Mouse (Mus musculus) forebrain, embryonic 15.5 days (tissue): ENCODE measurements at regions not wholly inside any gene's neighbourhood (a gene's known extent, or its start where the extent isn't known, plus 50 kb on each side); places are given as distances from the start of the nearest gene placed in this dataset.

ENCODE experiments used
- ATAC-seq: fragments of 200-750 bp; cut with Nextera tagmentation; replicated peaks from 2 replicates; pipeline ENCODE4 v1.8.0; 2017; ENCODE audit warnings: mild to moderate bottlenecking, moderate TSS enrichment, moderate library complexity
- H3K27ac ChIP-seq: fragments of 300-500 bp; sonication (generic); replicated peaks from 2 replicates; pipeline ENCODE4 v1.5.1; 2015; ENCODE audit warnings: mild to moderate bottlenecking, inconsistent platforms
- H3K27me3 ChIP-seq: fragments of 300-500 bp; sonication (generic); 2 replicates; pipeline ENCODE4 v1.6.1; 2015; ENCODE audit warnings: inconsistent platforms
- H3K36me3 ChIP-seq: fragments of 300-500 bp; sonication (generic); 2 replicates; pipeline ENCODE4 v1.6.1; 2015; ENCODE audit warnings: mild to moderate bottlenecking, inconsistent platforms
- H3K4me1 ChIP-seq: fragments of 300-500 bp; sonication (generic); 2 replicates; pipeline ENCODE4 v1.6.1; 2015; ENCODE audit warnings: inconsistent platforms
- H3K4me2 ChIP-seq: fragments of 300-500 bp; sonication (generic); replicated peaks from 2 replicates; pipeline ENCODE4 v1.6.1; 2015; ENCODE audit warnings: mild to moderate bottlenecking, inconsistent platforms
- H3K4me3 ChIP-seq: fragments of 300-500 bp; sonication (generic); 2 replicates; pipeline ENCODE4 v1.5.1; 2015; ENCODE audit warnings: mild to moderate bottlenecking, inconsistent platforms
- H3K9ac ChIP-seq: fragments of 300-500 bp; sonication (generic); replicated peaks from 2 replicates; pipeline ENCODE4 v1.6.1; 2015; ENCODE audit warnings: mild to moderate bottlenecking, inconsistent platforms
- H3K9me3 ChIP-seq: fragments of 300-500 bp; sonication (generic); 2 replicates; pipeline ENCODE4 v1.6.1; 2016; ENCODE audit warnings: inconsistent platforms
- whole genome bisulfite sequencing: fragments of 180-500 bp; shearing (Covaris S2); methylation state at CpG from one replicate; pipeline ENCODE4 v1.1.7; 2015; ENCODE audit warnings: mixed read lengths; 5-methylcytosine and 5-hydroxymethylcytosine counted together

- Histone ChIP-seq H3K36me3 (no peaks in the 10 kb centered on the region), H3K9me3 (no peaks in the 10 kb centered on the region), H3K27me3 (no peaks in the 10 kb centered on the region), H3K4me1 (peaks cover 14% of the 10 kb centered on the region), H3K4me2 (no peak overlapping the region), H3K4me3 (no peak overlapping the region), H3K9ac (no peak overlapping the region), H3K27ac (peak overlapping the region; percentile 75)
- WGBS = 5% methylated on average over 5 of the region's 5 CpGs
- ATAC-seq = no peak; the same call in 1 of the 2 replicates
These were observed 99.8 kb upstream of the Castor2 start for GRCm38 (mm10) chr5:133999698-134000097.

DNA sequence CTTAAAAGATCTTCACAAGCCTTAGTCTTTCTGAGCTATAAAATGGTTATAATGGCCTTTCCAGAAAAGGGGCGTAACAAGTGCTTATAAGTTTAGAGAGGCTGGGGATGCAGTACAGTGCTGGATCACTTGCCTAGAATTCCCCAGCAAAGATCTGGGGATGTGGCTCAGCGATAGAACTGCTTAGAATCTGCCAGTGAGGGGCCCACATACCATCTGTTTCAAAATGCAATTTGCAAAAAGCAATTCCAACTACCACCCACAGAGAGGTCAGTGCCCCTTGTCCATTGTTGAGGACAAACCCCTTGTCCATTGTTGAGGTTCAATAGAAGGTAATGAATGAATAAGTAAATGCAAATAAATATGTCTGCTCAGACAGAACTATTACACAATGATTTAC lies 107.5 kb upstream of the Castor2 start:
- Histone ChIP-seq H3K27ac (peak overlapping the region; percentile 71), H3K4me2 (no peak overlapping the region), H3K27me3 (no peaks in the 10 kb centered on the region), H3K4me1 (peaks cover 12% of the 10 kb centered on the region), H3K36me3 (no peaks in the 10 kb centered on the region), H3K9me3 (no peaks in the 10 kb centered on the region), H3K9ac (no peak overlapping the region), H3K4me3 (no peak overlapping the region)
- 22% methylated on average over 2 of the region's 2 CpGs for WGBS
- peak; percentile 35; the same call in 1 of the 2 replicates for ATAC-seq

DNA sequence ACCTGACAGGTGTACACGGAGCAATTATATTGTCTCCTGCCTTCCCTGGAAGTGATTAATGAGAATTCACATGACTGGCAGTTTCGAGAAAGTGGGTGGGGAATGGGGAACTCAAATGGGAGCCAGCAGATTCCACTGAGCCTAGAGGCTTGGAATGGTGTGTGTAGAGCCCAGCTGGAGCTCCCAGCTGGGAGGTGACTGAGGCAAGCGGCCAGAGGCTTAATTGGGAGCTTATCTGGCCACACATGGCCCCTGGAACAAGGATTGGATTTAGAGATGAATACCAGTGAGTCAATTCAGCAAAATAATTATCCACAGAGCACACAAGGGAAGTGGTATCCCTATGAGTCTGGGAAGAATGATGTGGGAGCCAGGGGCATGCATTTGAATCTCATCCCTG lies 108.0 kb upstream of the Castor2 start:
- no peaks in the 10 kb centered on the region for H3K36me3 ChIP-seq
- peak overlapping the region; percentile 71 for H3K27ac ChIP-seq
- no peak overlapping the region for H3K9ac ChIP-seq
- peaks cover 12% of the 10 kb centered on the region for H3K4me1 ChIP-seq
- H3K27me3 ChIP-seq = no peaks in the 10 kb centered on the region
- ATAC-seq = peak; percentile 90
- H3K4me3 ChIP-seq = no peak overlapping the region
- H3K4me2 ChIP-seq = no peak overlapping the region
- 1% methylated on average over 3 of the region's 3 CpGs for WGBS
- no peaks in the 10 kb centered on the region for H3K9me3 ChIP-seq

- peak; percentile 77 for ATAC-seq
- Histone ChIP-seq H3K27me3 (no peaks in the 10 kb centered on the region), H3K9ac (0 out of 2 replicates have a peak overlapping the region, but pooled peaks have one; percentile 0), H3K27ac (peak overlapping the region; percentile 54), H3K4me2 (peak overlapping the region; percentile 22; the same call in 1 of the 2 replicates), H3K4me1 (peaks cover 24% of the 10 kb centered on the region), H3K9me3 (no peaks in the 10 kb centered on the region), H3K36me3 (no peaks in the 10 kb centered on the region), H3K4me3 (no peak overlapping the region)
- 1% methylated on average over 15 of the region's 15 CpGs for WGBS
These were observed 116.1 kb upstream of the Castor2 start for GRCm38 (mm10) chr5:133983249-133983966.

GRCm38 (mm10) chr5:133970421-133970914 lies 129.0 kb upstream of the Castor2 start:
- ATAC-seq = no peak
- Histone ChIP-seq H3K4me1 (no peaks in the 10 kb centered on the region), H3K36me3 (no peaks in the 10 kb centered on the region), H3K4me2 (no peak overlapping the region), H3K9ac (no peak overlapping the region), H3K27ac (no peak overlapping the region), H3K9me3 (peaks cover 4% of the 10 kb centered on the region; the same call in 1 of the 2 replicates), H3K4me3 (no peak overlapping the region), H3K27me3 (no peaks in the 10 kb centered on the region)
- WGBS = 72% methylated on average over 12 of the region's 12 CpGs

DNA sequence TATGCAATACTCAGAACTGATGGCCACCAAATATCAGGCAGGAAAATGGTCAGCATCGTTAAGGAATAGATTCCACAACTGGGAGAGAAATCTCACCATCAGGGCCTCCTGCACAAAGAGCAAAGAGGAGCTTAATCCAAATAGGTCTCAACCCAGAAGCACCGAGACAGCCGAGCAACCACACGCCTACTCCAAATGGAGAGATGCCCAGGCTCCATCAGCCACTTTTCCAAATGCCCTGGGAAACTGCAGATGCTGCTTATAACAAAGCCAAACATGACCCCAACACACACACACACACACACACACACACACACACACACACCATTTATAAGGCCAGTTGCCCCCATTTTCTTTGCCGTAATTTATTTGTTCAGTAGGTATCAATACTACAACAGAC lies 136.2 kb upstream of the Castor2 start:
- Histone ChIP-seq H3K27me3 (no peaks in the 10 kb centered on the region), H3K9me3 (peaks cover 4% of the 10 kb centered on the region; the same call in 1 of the 2 replicates), H3K27ac (no peak overlapping the region), H3K4me1 (no peaks in the 10 kb centered on the region), H3K4me3 (no peak overlapping the region), H3K36me3 (no peaks in the 10 kb centered on the region), H3K9ac (no peak overlapping the region), H3K4me2 (no peak overlapping the region)
- WGBS = 78% methylated on average over 5 of the region's 5 CpGs
- no peak for ATAC-seq

GRCm38 (mm10) chr5:133940841-133941240 lies 158.7 kb upstream of the Castor2 start:
- Histone ChIP-seq H3K4me1 (peaks cover 28% of the 10 kb centered on the region), H3K9ac (no peak overlapping the region), H3K36me3 (no peaks in the 10 kb centered on the region), H3K27me3 (no peaks in the 10 kb centered on the region), H3K27ac (peak overlapping the region; percentile 78), H3K9me3 (no peaks in the 10 kb centered on the region), H3K4me2 (no peak overlapping the region), H3K4me3 (no peak overlapping the region)
- 44% methylated on average over 3 of the region's 3 CpGs for WGBS
- ATAC-seq = peak; percentile 71

GRCm38 (mm10) chr5:133940030-133940429 lies 159.5 kb upstream of the Castor2 start:
- Histone ChIP-seq H3K4me1 (peaks cover 28% of the 10 kb centered on the region), H3K9me3 (no peaks in the 10 kb centered on the region), H3K4me3 (no peak overlapping the region), H3K9ac (no peak overlapping the region), H3K27me3 (no peaks in the 10 kb centered on the region), H3K36me3 (no peaks in the 10 kb centered on the region), H3K27ac (peak overlapping the region; percentile 78), H3K4me2 (no peak overlapping the region)
- WGBS = 57% methylated on average over 2 of the region's 2 CpGs
- no peak for ATAC-seq

- Histone ChIP-seq H3K27ac (peak overlapping the region; percentile 89), H3K27me3 (no peaks in the 10 kb centered on the region), H3K4me1 (peaks cover 24% of the 10 kb centered on the region), H3K4me2 (no peak overlapping the region), H3K4me3 (no peak overlapping the region), H3K9ac (no peak overlapping the region), H3K9me3 (no peaks in the 10 kb centered on the region), H3K36me3 (no peaks in the 10 kb centered on the region)
- ATAC-seq = peak; percentile 80
- WGBS = 19% methylated on average over 9 of the region's 9 CpGs
These were observed 161.3 kb upstream of the Castor2 start for GRCm38 (mm10) chr5:133937967-133938918.

DNA sequence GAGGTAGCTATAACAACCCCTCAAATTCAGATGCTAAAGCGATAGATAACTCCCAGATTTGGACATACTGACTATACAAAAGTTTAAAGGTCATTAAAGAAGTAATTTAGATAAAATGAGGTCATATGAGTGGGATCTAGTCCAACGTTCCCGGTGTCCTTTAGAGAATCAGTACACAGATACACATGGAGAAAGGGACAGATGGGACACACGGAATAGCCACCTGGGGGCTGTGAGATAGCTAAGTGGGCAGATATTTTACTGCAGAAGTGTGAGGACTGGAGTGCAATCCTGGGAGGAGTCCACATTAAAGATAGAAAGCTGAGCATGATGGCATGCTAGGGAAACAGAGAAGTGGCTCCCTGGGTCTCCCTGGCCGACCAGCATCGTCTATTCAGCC lies 164.1 kb upstream of the Castor2 start:
- H3K9ac ChIP-seq = no peak overlapping the region
- 83% methylated on average over 6 of the region's 6 CpGs for WGBS
- no peak overlapping the region for H3K4me2 ChIP-seq
- ATAC-seq = no peak
- no peaks in the 10 kb centered on the region for H3K9me3 ChIP-seq
- no peaks in the 10 kb centered on the region for H3K36me3 ChIP-seq
- no peak overlapping the region for H3K4me3 ChIP-seq
- H3K4me1 ChIP-seq = peaks cover 24% of the 10 kb centered on the region
- H3K27me3 ChIP-seq = no peaks in the 10 kb centered on the region
- no peak overlapping the region for H3K27ac ChIP-seq

DNA sequence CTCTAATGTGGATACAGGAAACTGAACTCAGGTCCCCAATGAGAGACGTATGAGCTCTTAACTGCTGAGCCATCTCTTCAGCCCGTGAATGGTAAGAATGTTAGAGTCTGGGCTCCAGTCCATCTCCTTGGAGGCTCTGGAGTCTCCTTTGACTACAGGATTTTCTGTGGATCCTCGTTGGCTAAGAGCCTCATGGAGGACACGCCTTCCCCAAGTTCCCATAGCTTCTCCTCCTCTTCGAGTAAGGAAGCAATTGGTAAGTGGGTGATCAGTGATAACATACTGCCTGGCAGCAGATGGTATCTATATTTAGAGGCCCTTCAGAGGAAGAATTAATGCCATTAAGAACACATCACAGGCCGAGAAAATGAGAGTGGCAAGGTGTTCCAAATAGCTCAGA lies 164.5 kb upstream of the Castor2 start:
- no peak overlapping the region for H3K4me2 ChIP-seq
- no peaks in the 10 kb centered on the region for H3K27me3 ChIP-seq
- peaks cover 22% of the 10 kb centered on the region for H3K4me1 ChIP-seq
- ATAC-seq = no peak
- 59% methylated on average over 6 of the region's 6 CpGs for WGBS
- no peak overlapping the region for H3K4me3 ChIP-seq
- no peak overlapping the region for H3K9ac ChIP-seq
- H3K27ac ChIP-seq = no peak overlapping the region
- no peaks in the 10 kb centered on the region for H3K36me3 ChIP-seq
- no peaks in the 10 kb centered on the region for H3K9me3 ChIP-seq

DNA sequence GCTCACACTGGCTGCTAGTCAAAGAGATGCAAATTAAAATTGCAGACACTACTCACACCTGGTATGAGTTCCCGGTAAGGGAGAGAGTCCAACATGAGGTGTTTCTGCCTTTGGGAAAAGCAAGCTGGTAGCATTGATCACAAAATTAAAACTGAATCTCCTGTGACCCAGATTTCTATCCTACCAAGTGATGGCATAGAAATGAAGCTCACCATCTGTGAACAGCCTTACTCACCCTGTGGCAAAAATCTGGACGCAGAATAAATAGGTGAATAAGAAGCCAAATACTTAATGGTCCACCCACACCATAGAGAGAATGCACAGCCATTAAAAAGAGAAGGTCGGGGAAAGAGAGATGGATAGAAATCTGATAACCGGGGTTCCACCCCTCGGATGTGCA lies 169.4 kb upstream of the Castor2 start:
- Histone ChIP-seq H3K36me3 (no peaks in the 10 kb centered on the region), H3K9ac (no peak overlapping the region), H3K27ac (no peak overlapping the region), H3K4me3 (no peak overlapping the region), H3K4me2 (no peak overlapping the region), H3K27me3 (no peaks in the 10 kb centered on the region), H3K9me3 (no peaks in the 10 kb centered on the region), H3K4me1 (peaks cover 6% of the 10 kb centered on the region)
- 76% methylated on average over 5 of the region's 5 CpGs for WGBS
- no peak for ATAC-seq
